Mouse (Mus musculus) ovary, adult 2 months (tissue): ENCODE results near the gene D030056L22Rik. TPM values are rescaled to one million over a fixed set of nuclear protein-coding genes. Genes with fewer than 3 reads are reported as not detected.

Source experiments
- polyA plus RNA-seq: library from polyadenylated mRNA; depleted of rRNA; stranded (reverse); fragments of >200 nt; gene quantifications from 2 replicates; pipeline ENCODE4 v1.2.3, GENCODE M21; 2012; rRNA removed

Gene D030056L22Rik
- 24.2 and 60.3 TPM in 2 replicates for polyA plus RNA-seq

GRCm38 (mm10) chr19:18712866-18713300, at the start of gene D030056L22Rik:
Gene D030056L22Rik (plus strand): TSS chr19:18713193.

GRCm38 (mm10) chr19:18670608-18671007, 42.4 kb upstream of the D030056L22Rik start, which contains the start of gene Carnmt1:
Gene Carnmt1 (plus strand): TSS chr19:18670764.

GRCm38 (mm10) chr19:18749598-18750339, 36.8 kb downstream of the D030056L22Rik start, which contains the start of gene Trpm6:
Gene Trpm6 (plus strand): TSS chr19:18749983.

Other genes with a start within 250 kb of the D030056L22Rik start
- gene Ostf1, start 81.4 kb upstream of the D030056L22Rik start, polyA plus RNA-seq: 30.2 and 41.6 TPM in 2 replicates
- gene Nmrk1, start 81.2 kb upstream of the D030056L22Rik start, polyA plus RNA-seq: 5.0 TPM in 2 replicates
- 17.4 and 20.4 TPM in 2 replicates for gene Carnmt1, start 42.4 kb upstream of the D030056L22Rik start, polyA plus RNA-seq
- gene Trpm6, start 36.8 kb downstream of the D030056L22Rik start, polyA plus RNA-seq: 1.4 and 1.7 TPM in 2 replicates